Mouse (Mus musculus): ENCODE measurements at regions not wholly inside any gene's neighbourhood (a gene's known extent, or its start where the extent isn't known, plus 50 kb on each side); places are given as distances from the start of the nearest gene placed in this dataset.

GRCm38 (mm10) chr17:60372206-60372605 lies 1359.0 kb upstream of the Nudt12 start:
- no peak overlapping the region for H3K27ac ChIP-seq
- H3K4me3 ChIP-seq, result no peak overlapping the region
- no peaks in the 10 kb centered on the region for H3K9me3 ChIP-seq (replicated peaks)
- no peak overlapping the region for H3K9ac ChIP-seq
- no peaks in the 10 kb centered on the region for H3K4me1 ChIP-seq
- H3K4me2 ChIP-seq, result no peak overlapping the region
- 85% methylated on average over 1 of the region's 1 CpGs for WGBS
- ATAC-seq, result no peak
- H3K36me3 ChIP-seq (ENCODE audit: poor library complexity, severe bottlenecking), result no peaks in the 10 kb centered on the region
- H3K27me3 ChIP-seq, result no peaks in the 10 kb centered on the region

GRCm38 (mm10) chr17:60355411-60355810 lies 1342.2 kb upstream of the Nudt12 start:
- Histone ChIP-seq H3K4me2 (no peak overlapping the region), H3K9ac (no peak overlapping the region), H3K27ac (no peak overlapping the region), H3K27me3 (no peaks in the 10 kb centered on the region), H3K36me3 (ENCODE audit: poor library complexity, severe bottlenecking) (no peaks in the 10 kb centered on the region), H3K9me3 (replicated peaks) (no peaks in the 10 kb centered on the region), H3K4me1 (no peaks in the 10 kb centered on the region), H3K4me3 (no peak overlapping the region)
- no peak for ATAC-seq
- 87% methylated on average over 1 of the region's 1 CpGs for WGBS

GRCm38 (mm10) chr17:60344656-60345055 lies 1331.5 kb upstream of the Nudt12 start:
- no peak overlapping the region for H3K27ac ChIP-seq
- no peak for ATAC-seq
- H3K9me3 ChIP-seq (replicated peaks), result no peaks in the 10 kb centered on the region

GRCm38 (mm10) chr17:60337680-60338079 lies 1324.5 kb upstream of the Nudt12 start:
- peak; percentile 87; the same call in 1 of the 2 replicates for ATAC-seq

More at GRCm38 (mm10) chr17:60344656-60345055, 1331.5 kb upstream of the Nudt12 start:
- no peaks in the 10 kb centered on the region for H3K36me3 ChIP-seq (ENCODE audit: poor library complexity, severe bottlenecking)
- H3K4me3 ChIP-seq, result no peak overlapping the region
- H3K4me1 ChIP-seq, result no peaks in the 10 kb centered on the region
- H3K27me3 ChIP-seq, result no peaks in the 10 kb centered on the region
- no peak overlapping the region for H3K9ac ChIP-seq
- no peak overlapping the region for H3K4me2 ChIP-seq

GRCm38 (mm10) chr17:60321046-60321445 lies 1307.9 kb upstream of the Nudt12 start:
- Histone ChIP-seq H3K27ac (no peak overlapping the region), H3K27me3 (no peaks in the 10 kb centered on the region), H3K36me3 (ENCODE audit: poor library complexity, severe bottlenecking) (no peaks in the 10 kb centered on the region), H3K9me3 (replicated peaks) (no peaks in the 10 kb centered on the region), H3K4me3 (no peak overlapping the region), H3K4me2 (no peak overlapping the region), H3K4me1 (no peaks in the 10 kb centered on the region), H3K9ac (no peak overlapping the region)
- no peak for ATAC-seq
- 89% methylated on average over 4 of the region's 4 CpGs for WGBS

More at GRCm38 (mm10) chr17:60337680-60338079, 1324.5 kb upstream of the Nudt12 start:
- Histone ChIP-seq H3K9me3 (replicated peaks) (no peaks in the 10 kb centered on the region), H3K27ac (no peak overlapping the region), H3K4me3 (no peak overlapping the region), H3K27me3 (no peaks in the 10 kb centered on the region), H3K9ac (no peak overlapping the region), H3K36me3 (ENCODE audit: poor library complexity, severe bottlenecking) (no peaks in the 10 kb centered on the region), H3K4me2 (no peak overlapping the region), H3K4me1 (no peaks in the 10 kb centered on the region)
- WGBS, result 36% methylated on average over 5 of the region's 5 CpGs
